Mouse (Mus musculus): ENCODE results near the gene Sept10.

GRCm38 (mm10) chr10:59113386-59113785 lies 108.3 kb downstream of the Sept10 start:
- TF ChIP-seq CTCF (IDR thresholded peaks at IDR 0.05; ENCODE audit: borderline replicate concordance, extremely low read depth, insufficient read depth, insufficient read length) (no peak), POLR2A (IDR thresholded peaks at IDR 0.05; ENCODE audit: borderline replicate concordance, extremely low read depth, insufficient read depth, insufficient read length, poor library complexity, severe bottlenecking) (no peak)

Measured in brain, embryonic 14.5 days (tissue).